In the genomic region with DNA sequence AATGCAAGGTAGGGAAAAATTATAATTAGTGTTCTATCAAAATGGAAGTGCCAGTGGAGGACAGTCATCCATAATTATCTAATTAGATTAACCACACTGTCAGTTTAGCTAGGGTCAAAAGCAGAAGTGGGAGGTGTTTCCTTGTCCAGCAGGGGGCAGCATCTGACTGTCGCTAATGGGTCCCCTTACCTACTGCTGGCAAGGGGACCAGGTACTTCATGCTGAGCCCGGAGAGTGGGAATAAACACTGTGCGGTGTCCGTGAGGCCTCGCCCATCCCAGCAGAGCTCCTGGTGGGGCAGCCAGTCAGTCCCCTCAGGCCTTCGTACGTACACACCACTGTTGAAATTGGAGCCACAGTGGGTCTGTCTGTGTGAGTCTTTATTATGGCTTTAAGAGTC, we compare ENCODE assay signal across 9 mouse cellular contexts.
DNase-seq lines count a peak whose midpoint lies in the region; ATAC-seq and TF ChIP-seq lines count a peak whose summit lies in the region.
"Had no signal": no experiment of that assay in that cellular context is flagged by ENCODE, and none has a peak within 500 bp of the region (broad histone marks: within the 10 kb centered on the region; RNA-seq: fewer than 3 reads in every experiment).

No protein-coding gene starts in this region.

- no peak overlapping the region for H3K4me2 ChIP-seq in intestine, embryonic 14.5 days (ENCODE audit: low read length)
- no peak overlapping the region for H3K4me2 ChIP-seq in limb, embryonic 14.5 days (replicated peaks; ENCODE audit: low read depth, low read length, severe bottlenecking)
- no peak overlapping the region for H3K4me2 ChIP-seq in midbrain, postnatal 0 days (ENCODE audit: low read depth, low read length, poor library complexity, severe bottlenecking)

- no peak overlapping the region for H3K4me3 ChIP-seq in testis, adult 2 months (ENCODE audit: control insufficient read depth, low read depth, low read length)
- H3K4me3 ChIP-seq in cerebellum, adult 2 months (replicated peaks; ENCODE audit: insufficient read depth, low read depth, low read length) = no peak overlapping the region
- no peak overlapping the region for H3K4me3 ChIP-seq in intestine, embryonic 14.5 days (ENCODE audit: low read depth, low read length)
- H3K4me3 ChIP-seq in limb, embryonic 14.5 days (replicated peaks; ENCODE audit: low read length) = no peak overlapping the region
- no peak overlapping the region for H3K4me3 ChIP-seq in midbrain, postnatal 0 days (ENCODE audit: low read depth, low read length)
- H3K4me3 ChIP-seq: erythroblast, embryonic 14.5 days had no signal

- no peak for DNase-seq in testis, postnatal 14 days (ENCODE audit: low spot score)
- DNase-seq in cerebellum, adult 2 months = peak; percentile 53 to 61
- peak; percentile 59 to 66 for DNase-seq in frontal cortex, postnatal 36 days (ENCODE audit: low spot score in 2 of 2)
- DNase-seq in intestine, embryonic 14.5 days (ENCODE audit: low spot score) = peak; percentile 85
- peak; percentile 72 for DNase-seq in limb, embryonic 14.5 days (ENCODE audit: low spot score)
- DNase-seq in midbrain, postnatal 0 days (ENCODE audit: low spot score) = peak; percentile 85
- peak; percentile 85 for DNase-seq in splenic B cell, adult 2 months (ENCODE audit: low read depth, low spot score)

- WGBS in cerebellum, adult 2 months = 10% methylated on average over 7 of the region's 7 CpGs
- 13% methylated on average over 7 of the region's 7 CpGs for WGBS in intestine, embryonic 14.5 days
- WGBS in limb, embryonic 14.5 days = 9% methylated on average over 7 of the region's 7 CpGs
- WGBS in midbrain, postnatal 0 days = 20% methylated on average over 7 of the region's 7 CpGs

- H3K27me3 ChIP-seq in testis, adult 2 months (ENCODE audit: control insufficient read depth, insufficient read depth, low read length) = no peaks in the 10 kb centered on the region
- H3K27me3 ChIP-seq in cerebellum, adult 2 months (ENCODE audit: control insufficient read depth, insufficient read depth, low read length) = no peaks in the 10 kb centered on the region
- H3K27me3 ChIP-seq in intestine, embryonic 14.5 days (replicated peaks; ENCODE audit: control insufficient read depth, insufficient read depth, low read length) = no peaks in the 10 kb centered on the region
- H3K27me3 ChIP-seq in limb, embryonic 14.5 days (ENCODE audit: control insufficient read depth, insufficient read depth, low read length) = no peaks in the 10 kb centered on the region
- H3K27me3 ChIP-seq in midbrain, postnatal 0 days (ENCODE audit: insufficient read depth, low read length) = no peaks in the 10 kb centered on the region
- H3K27me3 ChIP-seq in splenic B cell, adult 2 months (ENCODE audit: control insufficient read depth, insufficient read depth, low read length, poor library complexity, severe bottlenecking) = no peaks in the 10 kb centered on the region

- H3K9ac ChIP-seq in intestine, embryonic 14.5 days (ENCODE audit: low read length) = no peak overlapping the region
- no peak overlapping the region for H3K9ac ChIP-seq in limb, embryonic 14.5 days (ENCODE audit: low read depth, low read length, severe bottlenecking)
- no peak overlapping the region for H3K9ac ChIP-seq in midbrain, postnatal 0 days (replicated peaks; ENCODE audit: low read length, poor library complexity, severe bottlenecking)

- H3K27ac ChIP-seq in testis, adult 2 months (ENCODE audit: control insufficient read depth, insufficient read depth, low read depth, low read length) = no peak overlapping the region
- no peak overlapping the region for H3K27ac ChIP-seq in cerebellum, adult 2 months (ENCODE audit: insufficient read depth, low read length)
- no peak overlapping the region for H3K27ac ChIP-seq in intestine, embryonic 14.5 days (ENCODE audit: low read depth)
- H3K27ac ChIP-seq in limb, embryonic 14.5 days (replicated peaks; ENCODE audit: low read depth, low read length) = no peak overlapping the region
- no peak overlapping the region for H3K27ac ChIP-seq in midbrain, postnatal 0 days (ENCODE audit: low read depth, low read length)

- no peaks in the 10 kb centered on the region for H3K4me1 ChIP-seq in testis, adult 2 months (ENCODE audit: control insufficient read depth, insufficient read depth, low read length)
- no peaks in the 10 kb centered on the region for H3K4me1 ChIP-seq in cerebellum, adult 2 months (ENCODE audit: control insufficient read depth, insufficient read depth, low read length)
- 0 out of 2 replicates have a peak, but pooled peaks cover 3% of the 10 kb centered on the region for H3K4me1 ChIP-seq in intestine, embryonic 14.5 days (replicated peaks; ENCODE audit: control insufficient read depth, insufficient read depth, low read length)
- no peaks in the 10 kb centered on the region for H3K4me1 ChIP-seq in limb, embryonic 14.5 days (ENCODE audit: control insufficient read depth, insufficient read depth, low read length)
- H3K4me1 ChIP-seq in midbrain, postnatal 0 days (ENCODE audit: insufficient read depth, low read length) = no peaks in the 10 kb centered on the region

- no peak for TF ChIP-seq POLR2A in testis, adult 2 months (IDR thresholded peaks at IDR 0.05; ENCODE audit: control insufficient read depth, low read depth, low read length)
- no peak for TF ChIP-seq POLR2A in cerebellum, adult 2 months (IDR thresholded peaks at IDR 0.05; ENCODE audit: borderline replicate concordance, insufficient read depth, low read length)
- TF ChIP-seq POLR2A in limb, embryonic 14.5 days (IDR thresholded peaks at IDR 0.05; ENCODE audit: borderline replicate concordance, extremely low read depth, insufficient read depth, insufficient read length) = no peak

- ATAC-seq in intestine, embryonic 14.5 days (replicated peaks; ENCODE audit: low FRiP score, low TSS enrichment, low read depth) = peak; percentile 86
- peak; percentile 55; the same call in 1 of the 2 replicates for ATAC-seq in limb, embryonic 14.5 days (ENCODE audit: low FRiP score, low read depth)
- ATAC-seq in midbrain, postnatal 0 days (ENCODE audit: low FRiP score) = peak; percentile 68; the same call in 1 of the 2 replicates

- H3K36me3 ChIP-seq in testis, adult 2 months (ENCODE audit: control insufficient read depth, insufficient read depth, low read length) = no peaks in the 10 kb centered on the region
- H3K36me3 ChIP-seq in intestine, embryonic 14.5 days (ENCODE audit: control insufficient read depth, insufficient read depth, low read length) = 0 out of 2 replicates have a peak, but pooled peaks cover 9% of the 10 kb centered on the region
- peaks cover 9% of the 10 kb centered on the region; the same call in 1 of the 2 replicates for H3K36me3 ChIP-seq in limb, embryonic 14.5 days (ENCODE audit: control insufficient read depth, insufficient read depth, low read length)
- peaks cover 4% of the 10 kb centered on the region; the same call in 1 of the 2 replicates for H3K36me3 ChIP-seq in midbrain, postnatal 0 days (ENCODE audit: insufficient read depth, low read length)
- peaks cover 2% of the 10 kb centered on the region; the same call in 1 of the 2 replicates for H3K36me3 ChIP-seq in splenic B cell, adult 2 months (ENCODE audit: control insufficient read depth, insufficient read depth, low read length, poor library complexity, severe bottlenecking)

- TF ChIP-seq CTCF in testis, adult 2 months (IDR thresholded peaks at IDR 0.05; ENCODE audit: control insufficient read depth, insufficient read depth, insufficient replicate concordance, low read depth, low read length) = peak; percentile 63; the same call in 1 of the 2 replicates
- TF ChIP-seq CTCF in cerebellum, adult 2 months (IDR thresholded peaks at IDR 0.05; ENCODE audit: borderline replicate concordance, insufficient read depth, low read depth, low read length) = peak; percentile 91
- TF ChIP-seq CTCF in midbrain, postnatal 0 days (IDR thresholded peaks at IDR 0.05) = peak; percentile 95

- no peaks in the 10 kb centered on the region for H3K9me3 ChIP-seq in intestine, embryonic 14.5 days (ENCODE audit: control insufficient read depth, low read length)
- no peaks in the 10 kb centered on the region for H3K9me3 ChIP-seq in limb, embryonic 14.5 days (ENCODE audit: control insufficient read depth, low read length)
- H3K9me3 ChIP-seq in midbrain, postnatal 0 days (ENCODE audit: low read length) = no peaks in the 10 kb centered on the region
